8 mouse cellular contexts compared by ENCODE assay signal in the genomic region with DNA sequence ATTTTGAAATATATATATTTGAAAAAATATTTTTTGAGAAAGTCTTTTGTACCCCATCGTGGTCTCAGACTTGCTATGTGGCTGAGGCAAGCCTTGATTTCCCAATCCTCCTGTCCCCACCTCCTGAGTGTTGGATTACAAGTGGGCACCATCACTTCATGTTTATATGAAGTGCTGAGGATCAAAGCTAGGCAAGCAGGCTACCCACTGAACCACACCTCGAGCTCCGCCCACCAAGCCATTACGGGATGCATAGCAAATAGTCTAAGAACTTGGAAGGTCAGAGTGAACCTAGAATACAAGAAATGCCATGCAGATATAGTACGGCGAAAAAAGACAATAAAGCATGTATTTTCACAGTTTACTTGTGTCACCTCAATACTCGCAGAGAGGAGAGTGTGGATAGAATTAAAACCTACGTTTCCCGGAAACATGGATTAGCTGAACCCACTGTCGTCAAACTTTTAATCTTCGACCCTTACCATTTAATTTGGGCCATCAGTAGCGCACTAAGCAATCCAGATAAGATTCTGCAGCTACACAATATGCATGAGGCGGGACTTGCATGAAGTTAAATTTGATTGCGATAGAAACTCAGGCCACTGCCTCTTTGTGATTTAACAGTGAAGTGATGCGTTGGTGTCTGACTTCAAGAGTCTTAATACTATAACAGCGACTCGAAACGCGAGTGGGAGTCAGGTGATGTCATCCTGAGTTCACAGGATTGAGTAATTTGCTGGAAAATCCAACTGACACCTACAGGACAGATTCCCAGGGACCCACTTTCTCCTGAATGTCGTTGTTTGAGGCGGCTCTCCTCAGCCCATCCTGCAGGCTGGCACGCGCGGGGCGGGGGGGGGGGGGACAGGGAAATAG. TPM values are rescaled to one million over a fixed set of nuclear protein-coding genes. Genes with fewer than 3 reads are reported as not detected.
A peak's percentile ranks its signal among the peaks of the same experiment; 100 is the strongest.
DNase-seq lines count a peak whose midpoint lies in the region; ATAC-seq and TF ChIP-seq lines count a peak whose summit lies in the region.

No protein-coding gene starts in this region.

- peak overlapping the region; percentile 57 for H3K4me2 ChIP-seq in hindbrain, embryonic 11.5 days (replicated peaks; ENCODE audit: low read depth, low read length)
- H3K4me2 ChIP-seq in lung, postnatal 0 days (replicated peaks; ENCODE audit: low read depth, low read length): peak overlapping the region; percentile 86

- peaks cover 13% of the 10 kb centered on the region for H3K4me1 ChIP-seq in erythroblast, embryonic 14.5 days (ENCODE audit: control insufficient read depth)
- H3K4me1 ChIP-seq in hindbrain, embryonic 11.5 days (replicated peaks; ENCODE audit: control insufficient read depth, insufficient read depth, low read length): peaks cover 6% of the 10 kb centered on the region; the same call in 1 of the 2 replicates
- H3K4me1 ChIP-seq in lung, postnatal 0 days (ENCODE audit: insufficient read depth, low read depth, low read length): peaks cover 14% of the 10 kb centered on the region; the same call in 1 of the 2 replicates

- 17% methylated on average over 21 of the region's 25 CpGs for WGBS in hindbrain, embryonic 11.5 days
- WGBS in lung, postnatal 0 days: 8% methylated on average over 21 of the region's 25 CpGs

- peaks cover 80% of the 10 kb centered on the region for H3K27me3 ChIP-seq in erythroblast, embryonic 14.5 days (ENCODE audit: control insufficient read depth)
- H3K27me3 ChIP-seq in hindbrain, embryonic 11.5 days (ENCODE audit: control insufficient read depth, insufficient read depth, low read length): no peaks in the 10 kb centered on the region
- no peaks in the 10 kb centered on the region for H3K27me3 ChIP-seq in lung, postnatal 0 days (replicated peaks; ENCODE audit: insufficient read depth, low read length)

- H3K9me3 ChIP-seq in erythroblast, embryonic 14.5 days (ENCODE audit: control insufficient read depth, low read length): no peaks in the 10 kb centered on the region; the same call in 1 of the 2 replicates
- H3K9me3 ChIP-seq in hindbrain, embryonic 11.5 days (ENCODE audit: control insufficient read depth, low read length): no peaks in the 10 kb centered on the region
- H3K9me3 ChIP-seq in lung, postnatal 0 days (ENCODE audit: low read length): no peaks in the 10 kb centered on the region

- TF ChIP-seq CTCF in lung, postnatal 0 days (IDR thresholded peaks at IDR 0.05): no peak

- DNase-seq in CD4-positive helper T cell, adult 2 months (ENCODE audit: low read depth, low spot score): peak; percentile 24
- peak; percentile 27 for DNase-seq in hindbrain, embryonic 11.5 days (ENCODE audit: low spot score)
- DNase-seq in lung, postnatal 0 days (ENCODE audit: low spot score): peak; percentile 52
- DNase-seq in layer of hippocampus, adult 11-12 months (ENCODE audit: low spot score): no peak
- DNase-seq in cerebellum, postnatal 10 days: no peak
- DNase-seq in cerebellum, adult 18-20 months: no peak

- peak overlapping the region; percentile 98; the same call in 1 of the 2 replicates for H3K9ac ChIP-seq in hindbrain, embryonic 11.5 days (ENCODE audit: low read depth, low read length)
- H3K9ac ChIP-seq in lung, postnatal 0 days (replicated peaks; ENCODE audit: low read depth): peak overlapping the region; percentile 72; the same call in 1 of the 2 replicates

- no peak overlapping the region for H3K27ac ChIP-seq in hindbrain, embryonic 11.5 days (ENCODE audit: low read depth, low read length)
- no peak overlapping the region for H3K27ac ChIP-seq in lung, postnatal 0 days (ENCODE audit: low read length)

- no peak for ATAC-seq in erythroblast, adult 5-6 weeks (replicated peaks; ENCODE audit: low FRiP score, poor library complexity, severe bottlenecking)
- no peak for ATAC-seq in hindbrain, embryonic 11.5 days (ENCODE audit: low FRiP score)
- ATAC-seq in lung, postnatal 0 days: no peak

- no peak for TF ChIP-seq EP300 in lung, postnatal 0 days (IDR thresholded peaks at IDR 0.05)

- no peaks in the 10 kb centered on the region for H3K36me3 ChIP-seq in erythroblast, embryonic 14.5 days (ENCODE audit: control insufficient read depth)
- no peaks in the 10 kb centered on the region for H3K36me3 ChIP-seq in hindbrain, embryonic 11.5 days (ENCODE audit: control insufficient read depth, insufficient read depth, low read length)
- H3K36me3 ChIP-seq in lung, postnatal 0 days (ENCODE audit: insufficient read depth, low read length): no peaks in the 10 kb centered on the region

- peak overlapping the region; percentile 69 for H3K4me3 ChIP-seq in erythroblast, embryonic 14.5 days (replicated peaks)
- peak overlapping the region; percentile 95 for H3K4me3 ChIP-seq in hindbrain, embryonic 11.5 days (ENCODE audit: low read depth, low read length)
- peak overlapping the region; percentile 88 for H3K4me3 ChIP-seq in lung, postnatal 0 days (ENCODE audit: low read depth, low read length)

RNA-seq across cellular contexts. Expression of gene Syne2, which starts 0.7 kb away (rescaled TPM):
- not detected in 2 replicates for polyA plus RNA-seq in erythroblast, embryonic 14.5 days (2012)
- 10.8 and 11.1 TPM in 2 replicates for total RNA-seq in erythroblast, adult 5-6 weeks (2015; ENCODE audit: low replicate concordance)
- 6.8 and 8.5 TPM in 2 replicates for total RNA-seq in erythroblast, adult 5-6 weeks (2017; ENCODE audit: low replicate concordance)
- 75.2 and 97.5 TPM in 2 replicates for polyA plus RNA-seq in hindbrain, embryonic 11.5 days (2014; fragmentation: Nextera tagmentation; extraction: Ambion mirVana)
- 41.8 and 57.7 TPM in 2 replicates for polyA plus RNA-seq in lung, postnatal 0 days (2015; fragmentation: Nextera tagmentation; extraction: Ambion mirVana)

Comparison
In these comparisons a context has a peak if more than half of its experiments do, and no peak if none do; other contexts are left out.
1. DNase-seq: peak in CD4-positive helper T cell, adult 2 months (single experiment), hindbrain, embryonic 11.5 days (single experiment) and lung, postnatal 0 days (single experiment); none in layer of hippocampus, adult 11-12 months (single experiment), cerebellum, postnatal 10 days (0 of 2) and cerebellum, adult 18-20 months (0 of 2).
2. RNA of gene Syne2, which starts 0.7 kb away (polyA plus RNA-seq): 75.2 to 97.5 TPM in hindbrain, embryonic 11.5 days and 41.8 to 57.7 TPM in lung, postnatal 0 days; not detected in erythroblast, embryonic 14.5 days; every median in the first group is over 10 times any median in the second.
3. Peak in every context shown above with its lines, with median percentiles within 50 percentile points of each other: H3K4me3 ChIP-seq.